Mouse (Mus musculus) erythroblast, embryonic 14.5 days (primary cell): Measurements from ENCODE around the gene Scaf11.

ENCODE experiments used
- GATA1 ChIP-seq: IDR thresholded peaks from 2 replicates; pipeline ENCODE4 v1.6.1; 2012; ENCODE audit warnings: low read length, inconsistent platforms, mixed read lengths
- TAL1 ChIP-seq: IDR thresholded peaks from 3 replicates; pipeline ENCODE4 v1.6.1; 2012; ENCODE audit warnings: low read length, inconsistent platforms, mixed read lengths

- TF ChIP-seq GATA1 (no peak), TAL1 (no peak)
Measured at GRCm38 (mm10) chr15:96474325-96474955, 13.8 kb upstream of the Scaf11 start.
